Mouse (Mus musculus) cortical plate, adult 2 months (tissue): Measurements from ENCODE around the gene Etv6. TPM values are rescaled to one million over a fixed set of nuclear protein-coding genes. Genes with fewer than 3 reads are reported as not detected.

ENCODE experiments used
- H3K27ac ChIP-seq: fragments of 200-500 bp; 2 replicates; pipeline ENCODE4 v1.5.1; 2012; ENCODE audit warnings: low read length, control low read depth, inconsistent platforms; ENCODE audit not compliant: insufficient read depth
- H3K4me1 ChIP-seq: fragments of 200-500 bp; 2 replicates; pipeline ENCODE4 v1.6.1; 2011; ENCODE audit warnings: low read length; ENCODE audit not compliant: control insufficient read depth, insufficient read depth
- H3K4me3 ChIP-seq: fragments of 200-500 bp; 2 replicates; pipeline ENCODE4 v1.5.1; 2011; ENCODE audit warnings: mild to moderate bottlenecking, low read length, control low read depth; ENCODE audit not compliant: insufficient read depth
- CTCF ChIP-seq: fragments of 200-500 bp; IDR thresholded peaks from 2 replicates; pipeline ENCODE4 v1.5.1; 2011; ENCODE audit warnings: mild to moderate bottlenecking, control low read depth, low read length; ENCODE audit not compliant: insufficient read depth; ENCODE audit errors: extremely low read depth
- POLR2A ChIP-seq: fragments of 200-500 bp; IDR thresholded peaks from 2 replicates; pipeline ENCODE4 v1.6.1; 2011; ENCODE audit warnings: mild to moderate bottlenecking, low read length, control low read depth; ENCODE audit not compliant: insufficient read depth; ENCODE audit errors: extremely low read depth
- polyA plus RNA-seq: library from polyadenylated mRNA; depleted of rRNA; stranded (reverse); fragments of >200 nt; gene quantifications from 2 replicates; pipeline ENCODE4 v1.2.3, GENCODE M21; 2012

The Etv6 gene
- polyA plus RNA-seq, 1 experiment, result 13.0 TPM

- Histone ChIP-seq H3K4me3 (no peak overlapping the region), H3K4me1 (peaks cover 5% of the 10 kb centered on the region; the same call in 1 of the 2 replicates), H3K27ac (no peak overlapping the region)
- TF ChIP-seq CTCF, result no peak
- no peak for TF ChIP-seq POLR2A
Observed at GRCm38 (mm10) chr6:134202176-134202575, 166.7 kb downstream of the Etv6 start.

GRCm38 (mm10) chr6:134205163-134205562 is 169.7 kb downstream of the Etv6 start:
- peaks cover 2% of the 10 kb centered on the region for H3K4me1 ChIP-seq
- TF ChIP-seq POLR2A (no peak), CTCF (no peak)
- no peak overlapping the region for H3K4me3 ChIP-seq
- H3K27ac ChIP-seq, result no peak overlapping the region

GRCm38 (mm10) chr6:134205726-134206125 is 170.2 kb downstream of the Etv6 start:
- Histone ChIP-seq H3K4me3 (no peak overlapping the region), H3K27ac (no peak overlapping the region), H3K4me1 (peaks cover 2% of the 10 kb centered on the region)
- no peak for TF ChIP-seq POLR2A
- TF ChIP-seq CTCF, result no peak

- no peak overlapping the region for H3K4me3 ChIP-seq
- TF ChIP-seq CTCF (no peak), POLR2A (no peak)
- H3K27ac ChIP-seq, result no peak overlapping the region
- H3K4me1 ChIP-seq, result peaks cover 2% of the 10 kb centered on the region
Observed at GRCm38 (mm10) chr6:134206251-134206650, 170.8 kb downstream of the Etv6 start.

- TF ChIP-seq POLR2A, result no peak
- no peak for TF ChIP-seq CTCF
- no peak overlapping the region for H3K4me3 ChIP-seq
- H3K4me1 ChIP-seq, result peaks cover 2% of the 10 kb centered on the region
- H3K27ac ChIP-seq, result no peak overlapping the region
Observed at GRCm38 (mm10) chr6:134207391-134208179, 172.1 kb downstream of the Etv6 start.

- Histone ChIP-seq H3K4me3 (no peak overlapping the region), H3K27ac (no peak overlapping the region), H3K4me1 (peaks cover 2% of the 10 kb centered on the region)
- no peak for TF ChIP-seq POLR2A
- TF ChIP-seq CTCF, result no peak
Observed at GRCm38 (mm10) chr6:134208180-134208952, 172.9 kb downstream of the Etv6 start.

GRCm38 (mm10) chr6:134210675-134211457 is 175.4 kb downstream of the Etv6 start:
- TF ChIP-seq POLR2A (no peak), CTCF (no peak)
- peaks cover 2% of the 10 kb centered on the region for H3K4me1 ChIP-seq
- H3K4me3 ChIP-seq, result no peak overlapping the region
- H3K27ac ChIP-seq, result 0 out of 2 replicates have a peak overlapping the region, but pooled peaks have one; percentile 22

GRCm38 (mm10) chr6:134211458-134211776 is 175.9 kb downstream of the Etv6 start:
- Histone ChIP-seq H3K27ac (no peak overlapping the region), H3K4me1 (peaks cover 2% of the 10 kb centered on the region), H3K4me3 (no peak overlapping the region)
- no peak for TF ChIP-seq CTCF
- no peak for TF ChIP-seq POLR2A

GRCm38 (mm10) chr6:134217747-134218146 is 182.2 kb downstream of the Etv6 start:
- Histone ChIP-seq H3K4me3 (no peak overlapping the region), H3K4me1 (peaks cover 4% of the 10 kb centered on the region; the same call in 1 of the 2 replicates), H3K27ac (no peak overlapping the region)
- no peak for TF ChIP-seq CTCF
- no peak for TF ChIP-seq POLR2A
